Mouse (Mus musculus) C2C12 (cell line): Measurements from ENCODE around the gene Ppard.

Source experiments
- CTCF ChIP-seq: IDR thresholded peaks from one replicate; pipeline ENCODE4 v1.5.1; 2011; ENCODE audit not compliant: control insufficient read depth, insufficient read depth, insufficient read length
- FOSL1 ChIP-seq: IDR thresholded peaks from one replicate; pipeline ENCODE4 v1.8.0; 2011; ENCODE audit warnings: mild to moderate bottlenecking, low read length; ENCODE audit not compliant: poor library complexity, insufficient read depth, severe bottlenecking
- USF1 ChIP-seq: IDR thresholded peaks from one replicate; pipeline ENCODE4 v1.6.1; 2011; ENCODE audit warnings: low read depth, mild to moderate bottlenecking, control low read depth, moderate library complexity

DNA sequence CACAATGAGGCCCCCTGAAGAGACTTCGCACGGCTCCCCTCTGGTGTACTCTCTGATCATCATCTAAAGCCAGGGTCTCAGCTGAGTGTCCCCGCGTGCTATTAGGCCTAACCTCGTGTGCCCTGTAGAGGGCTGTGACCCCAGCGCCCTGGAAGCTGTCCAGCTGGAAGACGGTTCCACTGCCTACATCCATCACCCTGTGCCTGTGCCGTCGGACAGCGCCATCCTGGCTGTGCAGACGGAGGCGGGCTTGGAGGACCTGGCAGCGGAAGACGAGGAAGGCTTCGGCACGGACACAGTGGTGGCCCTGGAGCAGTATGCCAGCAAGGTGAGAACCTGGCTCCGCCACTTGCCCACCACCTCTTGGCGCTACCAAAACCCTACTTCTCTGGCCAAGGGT is 34.9 kb upstream of the Ppard start:
- TF ChIP-seq FOSL1: no peak
- TF ChIP-seq CTCF: no peak
- no peak for TF ChIP-seq USF1
